Mouse (Mus musculus) cerebellum, postnatal 4 days (tissue): ENCODE results near the gene Astn2.
A peak's percentile ranks its signal among the peaks of the same experiment; 100 is the strongest.

Experiments
- DNase-seq, 2 experiments: peaks; one replicate each; pipeline ENCODE4 v3.0.0; 2022; ENCODE audit warnings: low spot score in 2 of 2, mixed read lengths in 1 of 2

Gene Astn2

DNA sequence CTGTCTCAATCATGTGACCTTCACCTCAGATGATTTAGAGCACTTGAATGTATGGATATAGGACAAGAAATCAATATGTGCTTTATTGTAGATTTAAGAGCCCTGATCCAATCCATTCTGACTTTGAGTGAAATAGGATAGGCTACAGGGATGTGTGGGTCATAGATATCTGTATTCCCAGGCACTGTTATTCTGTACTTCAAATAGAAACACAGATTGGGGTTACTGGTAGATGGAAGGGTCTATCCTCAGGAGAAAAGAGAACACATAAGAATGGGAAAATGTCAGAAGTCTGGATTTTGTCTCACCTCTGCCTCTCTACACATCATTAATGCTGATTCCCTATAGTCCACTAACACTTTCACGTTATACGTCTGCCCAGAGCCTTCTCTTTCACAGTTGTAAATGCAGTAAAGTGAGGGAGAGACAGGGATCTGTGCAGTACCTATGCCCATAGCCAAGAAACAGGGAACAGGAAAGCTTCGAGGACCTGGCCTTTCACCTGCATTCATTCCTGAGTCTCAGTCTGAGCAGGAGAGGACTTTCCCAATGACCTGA, 981.3 kb downstream of the Astn2 start:
- no peak for DNase-seq

DNA sequence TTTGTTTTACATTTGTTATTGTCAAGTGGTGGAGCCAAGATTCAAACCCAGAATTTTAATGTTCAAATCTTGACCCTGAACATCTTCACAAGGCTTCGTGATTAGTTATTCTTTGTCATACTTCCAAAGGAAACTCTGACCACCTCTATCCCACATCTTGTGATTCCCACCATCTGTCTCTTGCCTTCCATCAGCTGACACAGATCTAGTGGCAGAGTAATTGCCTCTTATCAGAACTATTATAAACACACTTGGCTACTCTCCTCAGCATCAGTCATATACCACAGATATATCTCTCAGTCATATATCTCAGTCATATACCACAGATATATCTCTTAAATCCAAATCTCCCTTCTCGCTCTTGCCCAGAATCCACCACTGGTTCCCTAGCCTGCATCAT, 983.1 kb downstream of the Astn2 start:
- no peak for DNase-seq

GRCm38 (mm10) chr4:65420511-65420931, 983.9 kb downstream of the Astn2 start:
- DNase-seq = peak in 1 of 2 experiments; percentile 30

DNA sequence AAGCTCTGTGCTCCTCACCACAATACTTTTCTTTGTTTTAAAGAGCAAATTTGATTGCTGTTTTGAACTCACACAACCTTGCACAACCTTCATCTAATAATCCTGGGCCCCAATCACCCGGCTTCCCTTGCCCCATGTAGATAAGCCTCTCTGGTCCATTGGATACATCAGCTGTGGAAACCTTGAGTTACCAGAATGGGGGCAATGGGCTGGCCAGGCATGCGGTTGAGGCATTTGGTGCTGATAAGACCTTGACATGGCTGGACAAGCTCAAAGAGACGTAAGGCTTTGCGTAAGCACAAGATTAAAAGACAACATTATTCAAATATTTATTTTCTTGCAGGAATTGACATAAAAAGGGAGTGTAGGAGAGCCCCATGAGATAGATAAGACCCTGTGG, 988.9 kb downstream of the Astn2 start:
- no peak for DNase-seq

GRCm38 (mm10) chr4:65402836-65403634, 1001.4 kb downstream of the Astn2 start:
- DNase-seq = no peak

DNA sequence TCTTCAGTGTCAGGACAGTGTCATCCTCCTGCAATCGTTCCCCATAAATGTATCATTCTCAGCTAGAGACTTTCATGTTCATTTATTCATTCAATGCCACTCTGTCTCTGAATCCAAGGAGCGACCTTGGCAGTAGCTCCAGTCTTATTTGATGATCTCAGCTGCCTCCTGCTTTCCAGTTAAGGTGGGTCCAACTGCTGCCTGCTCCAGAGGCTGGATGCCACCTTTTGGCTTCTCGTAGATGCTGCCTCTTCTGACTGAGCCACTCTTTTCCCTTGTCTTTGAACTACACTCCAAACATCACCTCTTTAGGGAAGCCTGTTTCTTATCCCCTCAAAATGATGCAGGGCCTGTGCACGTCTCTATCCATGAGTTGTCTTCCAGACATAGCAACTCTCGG, 1002.1 kb downstream of the Astn2 start:
- no peak for DNase-seq

DNA sequence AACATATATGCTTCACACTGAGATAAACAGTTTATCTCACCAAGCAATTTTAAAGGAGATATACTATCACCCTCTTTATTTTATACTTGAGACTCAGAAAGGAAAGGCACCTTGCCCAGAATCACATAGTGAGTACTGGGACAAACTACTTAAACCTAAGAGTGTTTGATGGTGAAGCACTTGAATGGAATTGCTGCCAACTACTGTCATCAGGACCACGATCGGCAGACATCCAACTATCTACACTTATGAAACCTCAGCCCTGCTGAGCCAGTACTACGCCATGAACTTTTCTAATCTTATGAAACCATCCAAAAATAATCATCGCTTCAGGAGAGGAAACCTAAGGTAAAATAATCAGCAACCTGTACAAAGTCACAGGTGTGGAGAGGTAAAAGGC, 1005.0 kb downstream of the Astn2 start:
- DNase-seq = no peak

GRCm38 (mm10) chr4:65396806-65397205, 1007.6 kb downstream of the Astn2 start:
- DNase-seq = no peak

GRCm38 (mm10) chr4:65391001-65391400, 1013.4 kb downstream of the Astn2 start:
- DNase-seq = no peak

GRCm38 (mm10) chr4:65383070-65383469, 1021.3 kb downstream of the Astn2 start:
- no peak for DNase-seq

GRCm38 (mm10) chr4:65379461-65379860, 1025.0 kb downstream of the Astn2 start:
- DNase-seq = no peak

DNA sequence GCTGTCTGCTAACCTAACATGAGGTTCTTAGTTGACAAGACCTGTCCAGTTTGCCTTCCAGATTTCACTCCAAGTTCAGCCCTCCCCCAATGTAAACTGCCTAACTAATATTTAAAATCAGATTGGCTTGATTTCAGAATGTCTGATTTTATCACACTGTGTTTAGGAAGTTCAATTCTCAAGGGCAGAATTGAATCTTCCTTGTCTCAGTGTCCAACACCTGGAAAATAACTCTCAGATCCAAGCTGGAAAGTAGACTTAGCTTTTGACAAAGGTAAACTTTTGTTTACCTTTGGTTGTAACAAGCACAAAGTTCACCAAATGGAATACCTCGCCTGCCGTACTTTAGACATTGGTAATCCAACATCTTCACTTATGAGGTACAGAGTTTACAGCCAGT, 1027.8 kb downstream of the Astn2 start:
- no peak for DNase-seq

DNA sequence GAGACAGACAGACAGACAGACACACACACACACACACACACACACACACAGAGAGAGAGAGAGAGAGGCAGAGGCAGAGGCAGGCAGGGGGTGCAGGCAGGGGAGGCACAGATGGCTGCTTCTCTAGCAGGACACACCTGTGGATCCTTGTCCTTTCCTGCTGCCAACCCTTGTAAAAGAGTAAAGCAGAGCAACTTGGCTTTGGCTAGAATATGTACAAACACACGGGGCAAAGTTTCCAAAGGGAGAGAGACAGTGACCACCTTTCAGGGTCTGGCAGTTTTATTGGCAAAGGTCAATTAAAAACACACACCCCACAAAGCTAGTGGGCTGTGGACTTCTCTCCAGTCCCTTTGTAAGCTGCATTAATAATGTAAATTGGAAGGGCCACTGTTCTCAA, 1030.6 kb downstream of the Astn2 start:
- DNase-seq = no peak

DNA sequence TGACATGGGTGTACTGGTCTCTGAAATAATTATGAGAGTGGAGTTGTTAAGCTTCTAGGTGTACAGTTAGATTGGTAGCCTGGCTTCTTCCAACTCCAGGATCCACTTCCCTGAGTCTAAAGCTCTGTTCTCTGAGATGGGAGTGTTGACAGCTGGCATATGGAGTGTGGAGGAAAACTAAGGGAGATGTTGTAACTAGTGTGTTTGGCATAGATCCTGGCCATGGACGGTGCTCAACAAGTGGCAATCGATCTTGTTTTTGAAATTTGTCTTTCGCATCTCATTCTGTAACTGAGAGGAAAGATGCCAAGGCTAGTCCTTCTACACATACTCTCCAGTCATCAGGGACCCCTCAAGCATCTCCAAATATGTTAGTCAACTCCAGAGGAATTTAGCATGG, 1031.7 kb downstream of the Astn2 start:
- no peak for DNase-seq

DNA sequence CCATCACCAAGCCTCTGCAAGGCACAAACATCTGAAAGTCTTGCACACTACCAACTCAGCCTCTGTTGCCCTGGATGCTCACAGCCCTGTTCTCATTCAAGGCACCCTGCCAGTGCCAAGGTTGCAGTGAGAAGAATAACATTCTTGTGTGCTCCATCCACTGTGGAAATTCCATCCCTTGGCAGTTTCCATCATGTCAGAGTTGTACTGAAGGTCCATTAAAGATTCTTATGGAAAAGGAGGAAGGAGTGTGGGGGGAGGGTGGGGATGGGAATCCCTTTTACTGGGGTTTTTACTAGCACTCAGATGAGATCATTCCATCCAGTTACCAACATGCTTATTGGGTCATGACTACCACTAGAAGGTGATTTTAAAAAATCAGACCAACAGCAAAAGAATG, 1037.3 kb downstream of the Astn2 start:
- DNase-seq = no peak

DNA sequence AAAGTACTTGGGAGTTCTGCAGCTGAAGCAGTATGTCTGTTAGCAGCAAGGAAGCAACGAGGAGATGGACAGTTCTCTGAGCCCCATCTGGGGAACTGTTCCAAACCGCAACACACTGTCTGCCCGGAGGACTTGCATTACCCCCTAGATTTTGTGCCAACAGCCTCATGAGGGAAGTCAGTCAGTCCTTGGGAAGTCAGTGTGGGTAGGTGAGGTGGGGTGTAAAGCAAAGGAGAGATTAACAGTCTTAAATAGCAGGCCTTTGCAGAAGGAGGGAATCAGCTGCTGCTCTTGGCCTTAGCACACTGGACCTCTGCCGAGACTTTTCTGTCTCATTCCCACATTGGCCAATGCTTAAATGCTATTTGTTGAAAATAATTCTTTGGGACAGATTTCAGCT, 1049.8 kb downstream of the Astn2 start:
- no peak for DNase-seq

DNA sequence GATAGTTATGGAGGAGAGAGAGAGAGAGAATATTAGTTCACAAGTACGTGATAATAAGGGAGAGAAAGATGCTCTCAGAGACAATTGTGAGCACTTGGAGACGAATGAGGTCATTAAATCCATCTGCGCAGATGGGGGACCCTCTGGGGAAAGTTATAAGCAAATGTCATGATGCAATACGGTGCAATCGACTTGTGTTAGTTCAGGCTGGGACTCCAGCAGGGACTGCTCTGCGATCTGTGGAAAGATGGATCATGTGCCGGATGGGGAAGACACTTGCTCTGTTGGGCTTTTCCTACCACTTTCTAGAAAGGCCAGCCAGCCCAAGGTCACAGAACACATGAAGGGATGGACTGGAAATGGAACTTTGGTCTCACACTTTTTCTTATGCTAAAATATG, 1053.9 kb downstream of the Astn2 start:
- DNase-seq = no peak

- DNase-seq = no peak
Observed at GRCm38 (mm10) chr4:65341766-65342165, 1062.6 kb downstream of the Astn2 start.

- no peak for DNase-seq
Observed at GRCm38 (mm10) chr4:65333718-65334117, 1070.7 kb downstream of the Astn2 start.
